Mouse (Mus musculus) frontal cortex, adult (tissue): Measurements from ENCODE around the gene Bfsp2.
"Not testable (repeated sequence)": the region's sequence is repeated elsewhere in the genome, so short reads cannot be mapped to it uniquely, and the experiment has no call there.

Experiments used
- ATAC-seq: cut with Nextera tagmentation; 2 replicates; pipeline ENCODE4 v1.9.2; 2017; ENCODE audit warnings: mild to moderate bottlenecking, moderate library complexity, mixed read lengths; ENCODE audit not compliant: low TSS enrichment

The Bfsp2 gene

DNA sequence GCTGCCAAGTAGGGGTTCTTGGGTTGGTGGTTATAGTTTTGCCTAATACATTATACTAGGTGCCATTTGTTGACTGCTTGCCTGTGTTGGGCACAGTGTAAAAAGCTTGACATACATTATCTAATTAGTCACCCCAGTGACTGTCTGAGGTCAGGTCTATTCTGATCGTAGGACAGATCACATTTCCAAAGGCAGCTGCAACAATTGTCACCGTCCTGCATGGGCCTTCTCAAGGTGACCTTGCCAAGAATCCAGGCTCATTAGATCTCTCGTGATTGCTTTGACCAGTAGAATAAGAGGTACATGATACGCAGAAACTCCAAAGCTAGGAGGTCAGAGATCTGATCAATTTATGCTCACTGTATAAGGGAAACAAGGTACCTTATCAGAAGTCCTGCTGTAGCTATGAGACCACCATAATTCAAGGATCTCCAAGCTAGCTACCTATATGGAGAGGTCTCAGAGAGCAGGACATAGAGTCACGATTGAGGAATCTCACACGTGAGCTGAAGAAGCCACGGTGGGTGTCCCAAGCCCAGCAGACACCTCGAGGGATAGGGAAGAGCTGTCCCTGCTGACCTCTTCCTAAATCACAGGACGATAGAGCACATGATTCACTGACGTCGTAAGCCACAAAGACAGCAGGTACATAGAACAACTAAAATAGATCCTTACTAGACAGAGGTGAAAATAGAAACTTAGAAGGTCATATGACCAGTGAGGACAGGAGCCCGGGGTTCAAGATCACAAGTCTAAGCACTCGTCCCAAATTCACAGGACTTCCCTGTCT lies 49.6 kb downstream of the Bfsp2 start:
- no peak for ATAC-seq

DNA sequence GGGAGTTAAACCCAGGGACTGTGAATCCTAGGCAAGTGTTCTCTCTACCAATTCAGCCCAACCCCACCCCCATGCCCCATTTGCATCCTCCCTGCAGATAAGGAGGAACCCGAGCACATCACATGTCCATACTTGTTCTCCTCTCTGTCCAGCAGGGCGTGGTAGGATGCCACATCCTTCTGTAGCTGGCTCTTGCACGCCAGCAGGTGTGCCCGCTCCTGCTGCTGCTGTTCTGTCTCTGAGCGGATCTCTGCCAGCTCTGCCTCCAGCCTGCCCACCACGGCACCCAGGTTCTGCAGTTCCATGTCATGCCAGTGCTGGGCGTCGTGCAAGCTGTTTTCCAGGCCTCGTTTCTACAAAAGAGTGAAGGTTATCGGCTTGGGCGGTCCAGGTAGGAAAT lies 53.8 kb downstream of the Bfsp2 start:
- ATAC-seq = peak; percentile 33

DNA sequence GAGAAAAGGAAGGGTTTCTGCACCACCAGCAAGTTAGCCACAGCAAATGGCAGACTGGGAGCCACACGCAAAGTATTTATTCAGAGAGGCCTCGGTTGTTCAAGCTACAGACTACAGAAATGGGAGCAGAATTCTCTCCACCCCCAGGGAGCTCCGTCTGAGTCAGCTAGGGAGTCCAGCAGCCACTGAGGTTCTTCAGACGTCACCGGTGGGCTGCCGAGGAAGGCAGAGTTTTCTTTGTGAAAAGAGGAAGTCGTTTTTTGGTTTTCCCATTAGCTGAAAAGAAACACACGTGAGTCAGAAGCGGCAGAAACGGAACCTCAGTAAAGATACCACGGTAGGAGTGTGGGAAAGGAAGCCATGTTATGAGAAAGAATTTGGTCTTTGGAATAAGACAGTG lies 55.4 kb downstream of the Bfsp2 start:
- ATAC-seq = no peak

DNA sequence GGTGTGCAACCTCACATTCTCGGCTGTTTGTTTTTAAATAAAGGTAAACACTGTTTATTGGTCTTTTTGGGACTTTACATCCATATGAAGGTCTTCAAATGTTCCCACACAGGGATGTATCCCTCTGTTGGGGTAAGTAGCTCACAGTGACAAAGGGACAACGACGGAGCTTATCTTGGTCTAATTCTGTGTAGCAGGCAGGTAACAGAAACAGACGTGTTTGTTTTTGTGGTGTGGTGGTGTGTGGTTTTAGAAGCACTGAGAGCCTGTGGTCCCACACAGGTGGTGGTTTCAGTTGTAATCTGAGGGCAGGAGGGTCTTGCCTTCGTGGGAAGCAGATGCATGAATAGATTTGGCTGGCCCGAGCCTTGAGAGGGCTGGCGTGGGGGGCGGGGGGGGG lies 56.3 kb downstream of the Bfsp2 start:
- ATAC-seq = no peak

DNA sequence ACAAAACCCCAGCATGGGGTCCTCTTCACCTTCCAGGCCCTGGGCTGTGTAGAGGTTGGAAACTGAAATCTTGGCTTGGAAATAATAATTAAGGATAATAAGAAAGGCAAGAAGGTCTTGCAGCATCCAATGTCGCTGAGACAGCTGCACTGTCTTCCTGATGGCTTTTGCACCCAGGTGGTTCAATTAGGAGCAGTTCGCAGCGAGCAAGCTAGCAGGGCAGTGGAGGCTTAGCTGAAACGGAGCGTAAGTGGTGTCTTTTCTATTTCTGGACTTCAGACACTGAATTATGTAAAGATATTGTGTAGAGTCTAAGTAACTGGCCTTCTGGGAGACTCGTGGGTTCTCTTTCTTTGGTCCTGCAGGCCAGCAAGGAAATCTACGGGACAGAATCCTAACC lies 56.8 kb downstream of the Bfsp2 start:
- ATAC-seq = peak; percentile 77

DNA sequence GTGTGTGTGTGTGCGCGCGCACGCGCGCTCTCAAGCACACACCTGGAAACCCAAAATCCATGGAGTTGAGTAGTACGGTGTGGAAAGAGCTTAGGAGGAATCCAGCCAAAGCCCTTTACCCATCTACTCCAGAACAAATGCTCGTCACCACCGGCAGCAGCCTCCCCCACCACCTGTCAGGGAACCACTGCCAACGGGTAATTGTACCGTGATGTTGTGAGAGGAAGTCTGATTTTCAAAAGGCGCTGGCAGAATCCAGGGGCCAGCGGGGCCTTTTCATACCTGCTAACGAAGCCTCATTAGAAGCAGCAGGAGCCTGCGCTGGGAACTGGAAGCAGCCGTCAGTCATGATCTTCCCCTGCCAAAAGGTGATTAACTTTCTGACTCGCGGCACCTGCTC lies 57.4 kb downstream of the Bfsp2 start:
- no peak for ATAC-seq

DNA sequence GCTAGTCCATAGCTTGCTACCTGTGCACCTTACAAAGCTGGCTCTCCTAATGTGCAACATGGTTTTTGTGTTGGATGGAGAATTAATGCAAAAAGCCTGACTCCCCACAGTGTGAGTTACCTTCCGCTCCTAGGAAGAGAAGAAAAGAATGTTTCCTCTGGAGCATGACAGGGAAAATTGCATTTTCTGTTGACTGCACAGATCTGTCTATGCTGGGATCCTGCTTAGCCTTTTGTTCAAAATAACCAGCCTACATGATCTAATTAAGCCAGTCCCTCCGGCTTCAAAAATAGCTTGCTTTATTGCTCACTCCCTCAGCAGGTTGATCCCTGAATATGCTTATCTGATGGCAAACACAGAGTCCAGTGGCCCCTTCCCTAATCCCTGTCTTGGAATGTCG lies 59.4 kb downstream of the Bfsp2 start:
- ATAC-seq = no peak

DNA sequence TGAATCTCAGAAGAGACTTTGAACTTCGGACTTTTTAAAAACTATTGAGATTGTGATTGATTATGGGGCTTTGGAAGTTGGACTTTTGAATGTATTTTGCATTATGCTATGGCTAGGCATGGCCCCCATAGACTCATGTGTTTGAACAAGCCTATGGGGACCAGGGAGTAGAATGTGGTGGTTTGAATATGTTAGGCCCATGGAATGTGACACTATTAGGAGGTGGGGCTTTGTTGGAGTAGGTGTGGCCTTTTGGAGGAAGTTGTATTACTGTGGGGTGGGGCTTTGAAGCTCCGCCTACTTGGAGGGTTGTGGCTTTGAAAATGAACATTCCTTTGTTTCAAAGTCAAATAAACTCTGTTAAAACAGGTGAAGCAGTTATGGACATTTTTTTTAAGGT lies 61.4 kb downstream of the Bfsp2 start:
- no peak for ATAC-seq

DNA sequence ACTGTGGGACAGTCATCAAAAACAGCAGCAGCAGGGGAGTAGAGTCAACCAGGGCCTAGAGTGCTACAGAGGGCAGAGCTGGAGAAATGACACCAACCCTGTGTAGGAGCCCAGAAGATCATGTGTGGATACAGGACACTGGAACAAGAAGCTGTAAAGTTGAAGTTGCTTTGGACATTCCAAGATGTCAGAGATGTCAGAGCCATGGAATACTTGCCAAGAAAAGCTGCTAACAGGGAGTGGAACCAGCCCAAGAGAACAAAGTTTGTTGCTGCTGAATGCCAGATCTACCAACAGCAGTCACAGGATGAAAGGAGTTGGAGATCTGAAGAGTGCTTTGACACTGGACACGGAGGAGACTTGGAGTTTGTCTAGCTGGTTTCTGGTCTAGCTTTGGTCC lies 62.0 kb downstream of the Bfsp2 start:
- not testable (repeated sequence) for ATAC-seq

DNA sequence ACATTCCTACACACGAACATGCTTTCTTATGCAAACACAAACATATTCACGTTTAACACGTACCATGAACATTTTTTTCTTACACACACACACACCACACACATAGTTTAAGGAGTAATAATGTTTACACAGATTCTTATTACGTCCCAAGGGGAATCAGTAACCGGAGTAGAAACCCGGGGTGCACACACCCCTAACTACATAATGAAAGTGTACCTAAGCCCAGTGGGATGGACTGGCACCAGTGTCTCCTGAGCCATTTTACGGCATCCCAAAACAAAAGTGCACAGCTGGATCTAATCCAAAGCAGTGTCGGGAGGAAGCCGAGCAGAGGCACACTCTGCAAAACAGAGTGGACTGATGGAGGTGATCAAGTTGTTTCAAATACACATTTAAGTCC lies 66.8 kb downstream of the Bfsp2 start:
- no peak for ATAC-seq

DNA sequence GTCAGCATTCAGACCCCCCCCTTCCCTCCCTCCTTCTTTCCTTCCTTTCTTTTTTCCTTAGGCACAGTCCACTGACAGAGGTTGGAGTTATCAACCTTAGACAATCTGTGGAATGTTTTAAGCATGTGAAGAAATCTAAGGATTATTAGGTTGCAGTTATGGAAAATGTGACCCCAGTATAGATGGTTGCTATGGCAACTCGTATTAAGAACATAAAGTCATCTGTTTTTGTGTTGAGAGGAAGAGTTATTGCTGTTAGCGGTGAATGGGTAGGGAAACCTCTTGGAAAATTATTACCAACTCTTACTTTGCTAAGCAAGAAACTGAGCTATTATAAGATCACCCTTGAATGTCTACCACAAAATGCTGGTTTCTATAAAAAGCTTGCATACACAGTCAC lies 71.1 kb downstream of the Bfsp2 start:
- ATAC-seq = no peak

DNA sequence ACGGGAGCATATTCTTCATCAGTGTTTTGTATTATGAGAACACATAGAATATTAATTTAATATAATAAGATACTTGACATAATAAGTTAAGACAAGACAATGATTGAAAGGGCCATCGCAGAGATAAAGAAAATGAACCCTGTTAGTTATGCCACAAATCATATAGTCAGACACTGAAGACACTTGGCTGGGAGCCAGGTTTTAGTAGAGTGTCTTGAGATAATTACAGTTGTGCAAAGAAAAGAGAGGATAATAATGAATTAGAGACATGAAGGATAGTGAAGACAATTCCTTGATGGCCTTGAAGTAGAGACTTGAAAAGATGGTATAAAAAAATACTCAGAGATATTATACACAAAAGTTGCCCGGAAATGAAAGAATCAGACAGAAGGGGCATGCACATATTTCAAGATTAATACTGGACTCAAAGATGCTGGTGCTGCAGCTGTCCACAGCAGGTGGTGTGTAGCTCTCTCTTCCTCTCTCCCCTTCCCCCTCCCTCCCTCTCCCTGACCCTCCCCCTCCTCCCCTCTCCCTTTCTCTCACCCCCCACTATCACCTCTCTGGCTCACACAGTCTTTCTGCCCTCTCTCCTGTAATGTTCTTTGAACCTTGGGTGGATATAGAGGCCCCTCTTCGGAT lies 72.0 kb downstream of the Bfsp2 start:
- no peak for ATAC-seq

DNA sequence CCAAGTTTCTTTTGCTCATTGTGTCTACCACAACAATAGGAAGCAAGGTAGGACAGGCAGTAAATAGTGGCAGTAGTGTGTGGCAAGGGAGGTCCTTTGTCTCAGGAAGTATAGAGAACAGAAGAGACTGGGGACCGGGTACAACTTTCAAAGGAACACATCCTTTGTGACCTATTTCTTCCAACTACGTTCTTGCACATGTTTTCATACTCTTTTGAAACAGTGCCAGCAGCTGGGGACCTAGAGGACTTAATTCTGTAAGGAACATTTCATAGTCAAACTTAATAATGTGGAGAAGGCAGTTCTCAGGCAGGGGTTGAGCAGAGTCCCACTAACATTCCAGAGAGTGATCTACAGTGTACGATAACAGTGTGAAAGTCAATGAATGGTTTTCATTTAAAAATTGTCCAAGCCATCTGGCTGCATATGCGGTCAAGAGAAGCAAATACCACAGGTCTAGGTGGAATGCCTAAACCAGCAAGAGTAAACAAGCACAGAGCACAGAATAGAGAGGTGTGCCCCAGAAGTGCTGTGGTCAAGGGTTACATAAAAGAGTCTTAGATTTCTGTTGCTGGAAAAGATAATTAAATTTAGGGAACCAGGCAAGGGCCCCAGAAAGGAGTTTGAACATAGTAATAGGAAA lies 76.8 kb downstream of the Bfsp2 start:
- no peak for ATAC-seq

DNA sequence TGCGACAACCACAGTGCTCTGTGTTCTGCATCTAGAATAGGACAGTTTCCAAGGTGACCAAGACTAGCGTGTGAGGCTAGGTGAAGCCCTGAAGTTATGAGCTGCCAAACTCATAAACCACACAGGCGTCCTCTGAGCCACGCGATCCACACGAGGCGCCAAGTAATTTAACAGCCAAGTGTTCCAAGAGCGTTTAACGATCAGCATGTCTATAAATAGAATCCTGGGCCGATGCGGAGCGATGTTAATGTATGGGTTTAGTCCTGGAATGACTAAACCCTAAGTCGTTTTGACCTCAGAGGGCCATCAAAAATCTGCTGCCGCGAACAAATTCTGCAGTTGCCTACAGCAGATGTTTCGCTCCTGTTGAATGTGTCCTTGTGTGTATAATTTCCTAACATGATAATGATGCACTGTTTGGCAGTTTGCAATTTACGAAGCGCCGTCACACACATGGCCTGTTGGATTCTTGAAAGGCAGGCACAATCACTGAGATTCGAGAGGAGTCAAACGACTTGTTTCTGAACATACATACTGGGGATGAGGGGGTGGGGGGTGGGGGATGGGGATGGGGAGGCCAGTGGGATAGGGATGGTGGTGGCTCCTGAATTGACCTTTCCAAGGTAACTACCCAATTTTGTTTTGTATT lies 81.6 kb downstream of the Bfsp2 start:
- ATAC-seq = peak; percentile 23; the same call in 1 of the 2 replicates

DNA sequence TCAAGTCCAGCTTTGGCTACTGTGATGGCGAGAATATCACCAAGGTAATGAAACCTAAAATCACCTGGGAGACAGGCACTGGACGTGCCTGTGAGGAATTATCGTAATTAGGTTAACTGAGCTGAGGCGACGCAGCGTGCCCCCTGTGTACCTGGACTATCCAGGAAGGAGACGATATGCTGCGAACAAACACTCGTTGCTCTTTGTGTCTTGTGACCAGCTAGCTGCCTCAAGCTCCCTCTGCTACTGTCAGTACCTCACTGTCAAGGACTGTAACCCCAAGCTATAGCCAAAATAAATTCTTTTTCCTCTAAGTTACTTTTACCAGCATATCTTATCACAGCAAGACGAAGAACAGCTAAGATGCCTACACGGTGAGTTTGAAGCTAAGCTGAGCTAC lies 87.0 kb downstream of the Bfsp2 start:
- ATAC-seq = no peak

DNA sequence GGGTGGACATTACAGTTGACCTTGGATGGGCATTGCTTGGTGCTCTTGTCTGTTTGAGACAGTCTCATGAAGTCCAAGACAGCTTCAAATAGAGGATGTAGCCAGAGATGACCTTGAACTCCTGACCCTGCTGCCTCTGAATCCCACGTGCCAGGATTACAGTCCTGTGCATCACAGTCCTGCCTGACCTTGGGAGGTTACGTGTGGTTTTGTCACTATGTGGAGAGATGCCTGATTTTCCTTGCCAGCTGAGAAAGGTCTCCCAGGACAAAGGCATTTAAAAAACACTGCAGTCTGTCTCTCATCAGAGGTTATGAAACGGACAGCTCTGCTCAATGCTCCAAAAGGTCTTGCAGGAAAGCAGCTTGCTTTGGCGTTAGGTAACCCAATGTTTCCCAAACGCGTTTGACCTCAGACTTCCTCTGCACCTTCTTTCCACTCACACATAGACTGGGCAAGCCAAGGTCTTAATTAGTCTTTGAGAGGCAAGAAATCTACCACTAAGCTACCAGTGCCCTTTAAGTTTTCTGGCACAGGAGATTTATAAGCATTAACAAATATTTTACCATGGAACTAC lies 88.3 kb downstream of the Bfsp2 start:
- ATAC-seq = no peak

DNA sequence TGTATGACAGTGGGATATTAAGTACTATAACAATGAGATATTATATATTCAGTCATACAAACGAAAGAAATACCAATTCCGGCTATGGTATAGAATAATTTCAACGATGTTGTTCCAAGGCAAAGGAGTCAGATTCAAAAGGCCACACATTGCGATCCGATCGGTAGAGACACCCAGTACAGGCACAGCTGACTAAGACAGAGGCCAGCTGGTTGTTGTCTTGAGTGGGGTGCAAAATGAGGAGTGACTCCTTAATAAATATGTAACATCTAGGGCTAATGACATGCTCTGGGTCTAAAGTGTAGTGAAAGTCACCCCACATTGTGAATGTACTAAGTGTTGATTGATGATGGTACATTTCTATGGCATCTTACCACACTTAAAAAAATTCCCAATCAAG lies 91.0 kb downstream of the Bfsp2 start:
- no peak for ATAC-seq

DNA sequence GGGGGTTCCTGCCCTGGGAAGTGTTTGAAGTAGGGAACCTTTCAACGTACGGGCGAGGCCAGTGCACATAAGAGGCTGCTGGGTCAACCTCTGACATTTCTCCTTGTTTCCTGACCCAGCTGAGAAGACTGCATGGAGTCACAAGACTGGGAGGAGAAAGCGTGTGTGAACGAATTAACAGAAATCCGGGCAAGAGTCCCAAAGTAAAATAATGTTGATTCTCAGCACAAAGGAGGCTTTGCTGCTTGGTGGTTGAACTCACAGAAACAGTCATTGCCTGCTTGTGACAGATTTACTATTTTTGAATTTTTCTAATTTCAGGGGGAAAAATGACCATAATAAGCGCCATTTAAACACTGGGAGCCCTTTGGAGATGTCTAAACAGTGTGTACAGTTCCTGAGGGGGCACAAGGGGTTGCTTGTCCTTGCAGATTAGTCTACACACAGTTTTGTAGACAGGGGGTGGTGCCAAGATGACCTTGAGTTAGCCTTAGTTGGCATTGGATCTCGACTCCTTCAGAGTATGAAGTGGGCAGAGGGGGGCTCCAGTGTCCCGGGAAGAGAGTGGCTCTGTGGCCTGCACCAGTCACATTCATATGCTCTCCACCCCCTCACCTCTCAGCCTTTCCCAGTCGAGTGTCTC lies 93.1 kb downstream of the Bfsp2 start:
- ATAC-seq = no peak

DNA sequence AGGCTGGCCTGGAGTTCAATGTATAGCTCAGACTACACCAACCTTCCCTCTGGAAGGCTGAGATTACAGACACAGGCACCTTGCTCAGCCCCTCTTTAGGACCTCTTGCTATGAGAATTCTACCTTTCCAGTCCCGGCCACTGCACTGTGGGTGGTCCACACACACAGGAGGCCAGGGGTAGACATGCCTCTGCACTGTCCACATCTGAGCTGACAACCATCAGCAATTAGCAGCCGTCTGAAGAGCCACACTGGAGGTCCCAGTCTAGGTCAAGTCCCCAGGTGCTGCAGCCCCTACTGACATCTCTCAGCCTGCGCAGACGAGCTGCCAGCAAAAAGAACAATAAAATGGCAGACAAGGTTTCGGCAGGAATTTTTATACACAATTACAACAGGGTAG lies 93.6 kb downstream of the Bfsp2 start:
- no peak for ATAC-seq

DNA sequence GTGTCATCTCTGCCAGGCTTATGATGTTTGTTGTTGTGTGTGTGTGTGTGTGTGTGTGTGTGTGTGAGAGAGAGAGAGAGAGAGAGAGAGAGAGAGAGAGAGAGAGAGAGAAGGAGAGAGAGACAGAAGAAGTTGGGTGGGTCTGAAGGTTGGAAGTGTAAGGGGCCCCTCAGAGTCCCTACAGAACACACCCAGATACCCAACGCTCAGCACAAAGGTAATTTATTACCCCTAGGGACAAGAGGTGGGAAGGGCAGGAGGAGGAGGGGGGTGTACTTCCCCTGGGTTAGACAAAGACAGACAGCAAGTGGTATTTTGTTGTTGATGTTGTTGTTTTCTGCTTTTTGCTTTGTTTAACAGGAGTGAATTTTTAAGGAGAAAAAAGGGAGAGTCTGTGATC lies 94.6 kb downstream of the Bfsp2 start:
- no peak for ATAC-seq

DNA sequence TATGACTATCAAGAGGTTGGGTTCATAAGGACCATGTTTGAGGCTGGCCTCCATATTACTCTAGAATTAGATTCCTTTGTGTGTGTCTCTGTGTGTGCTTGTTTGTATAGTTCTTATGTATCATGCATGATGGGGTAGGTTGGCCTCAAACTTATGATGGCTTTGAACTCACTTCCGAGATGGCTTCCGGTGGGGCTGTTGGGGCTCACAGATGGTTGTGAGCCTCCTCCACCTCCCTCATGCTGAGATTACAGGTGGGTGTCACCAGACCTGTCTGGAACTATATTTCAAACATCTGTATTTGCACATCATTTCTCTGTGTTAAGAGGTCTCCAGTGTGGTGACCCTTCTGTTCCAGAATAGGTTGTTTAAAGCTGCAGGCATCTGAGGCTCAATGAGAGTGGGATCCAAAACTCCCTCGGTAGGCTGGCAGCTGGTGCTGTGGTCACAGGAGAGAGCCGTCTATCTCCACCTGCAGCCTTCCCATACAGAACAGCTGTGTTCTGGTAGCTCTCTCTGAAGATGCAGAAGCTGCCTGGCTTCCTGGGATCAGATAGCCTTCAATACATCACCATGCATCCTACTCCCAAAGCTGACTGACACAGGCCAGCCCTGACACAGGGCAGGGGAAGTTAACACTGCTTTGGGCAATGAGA lies 96.0 kb downstream of the Bfsp2 start:
- ATAC-seq = no peak
